Mouse (Mus musculus) stomach, postnatal 0 days (tissue): ENCODE data around the gene Tesmin. TPM values are rescaled to one million over a fixed set of nuclear protein-coding genes. Genes with fewer than 3 reads are reported as not detected.

Experiments
- ATAC-seq: fragments of 200-750 bp; cut with Nextera tagmentation; 2 replicates; pipeline ENCODE4 v1.8.0; 2017; ENCODE audit not compliant: low FRiP score, low TSS enrichment
- DNase-seq: peaks from one replicate; pipeline ENCODE4 v3.0.0-alpha.2; 2016; ENCODE audit warnings: low spot score
- H3K27ac ChIP-seq: fragments of 300-500 bp; sonication (generic); replicated peaks from 2 replicates; pipeline ENCODE4 v1.5.1; 2014; ENCODE audit warnings: mild to moderate bottlenecking, control low read depth
- H3K27me3 ChIP-seq: fragments of 300-500 bp; sonication (generic); 2 replicates; pipeline ENCODE4 v1.6.1; 2014; ENCODE audit warnings: low read length; ENCODE audit not compliant: control insufficient read depth, insufficient read depth
- H3K36me3 ChIP-seq: fragments of 300-500 bp; sonication (generic); 2 replicates; pipeline ENCODE4 v1.6.1; 2014; ENCODE audit warnings: low read length, mixed read lengths; ENCODE audit not compliant: control insufficient read depth, insufficient read depth
- H3K4me1 ChIP-seq: fragments of 300-500 bp; sonication (generic); replicated peaks from 2 replicates; pipeline ENCODE4 v1.6.1; 2014; ENCODE audit warnings: antibody characterized with exemption; ENCODE audit not compliant: control insufficient read depth, insufficient read depth
- H3K4me2 ChIP-seq: fragments of 300-500 bp; sonication (generic); replicated peaks from 2 replicates; pipeline ENCODE4 v1.6.1; 2014; ENCODE audit warnings: low read depth, mild to moderate bottlenecking, control low read depth, moderate library complexity
- H3K4me3 ChIP-seq: fragments of 300-500 bp; sonication (generic); 2 replicates; pipeline ENCODE4 v1.5.1; 2014; ENCODE audit warnings: low read depth, low read length, control low read depth
- H3K9ac ChIP-seq: fragments of 300-500 bp; sonication (generic); 2 replicates; pipeline ENCODE4 v1.6.1; 2014; ENCODE audit warnings: mild to moderate bottlenecking, low read length, control low read depth, mixed read lengths
- H3K9me3 ChIP-seq: fragments of 300-500 bp; sonication (generic); 2 replicates; pipeline ENCODE4 v1.6.1; 2016; ENCODE audit warnings: low read length; ENCODE audit not compliant: control insufficient read depth
- CTCF ChIP-seq: IDR thresholded peaks from 2 replicates; pipeline ENCODE4 v1.5.1; 2016; ENCODE audit warnings: antibody characterized with exemption, low read depth, mild to moderate bottlenecking, moderate library complexity
- EP300 ChIP-seq: optimal IDR thresholded peaks from 2 replicates; pipeline ENCODE3; 2016; ENCODE audit warnings: antibody characterized with exemption
- WGBS: fragments of 180-500 bp; shearing (Covaris S2); extraction: QIAGEN DNeasy Blood & Tissue Kit; methylation state at CpG from one replicate; pipeline ENCODE4 v1.1.7; 2014; 5-methylcytosine and 5-hydroxymethylcytosine counted together
- polyA plus RNA-seq: library from polyadenylated mRNA; unstranded; fragments of >200 nt; fragmentation: Nextera tagmentation; extraction: Ambion mirVana; gene quantifications from 2 replicates; pipeline ENCODE4 v1.2.1, GENCODE M21; 2015

Tesmin gene
- polyA plus RNA-seq, 1 experiment from 2014 or later = 0.34 TPM

DNA sequence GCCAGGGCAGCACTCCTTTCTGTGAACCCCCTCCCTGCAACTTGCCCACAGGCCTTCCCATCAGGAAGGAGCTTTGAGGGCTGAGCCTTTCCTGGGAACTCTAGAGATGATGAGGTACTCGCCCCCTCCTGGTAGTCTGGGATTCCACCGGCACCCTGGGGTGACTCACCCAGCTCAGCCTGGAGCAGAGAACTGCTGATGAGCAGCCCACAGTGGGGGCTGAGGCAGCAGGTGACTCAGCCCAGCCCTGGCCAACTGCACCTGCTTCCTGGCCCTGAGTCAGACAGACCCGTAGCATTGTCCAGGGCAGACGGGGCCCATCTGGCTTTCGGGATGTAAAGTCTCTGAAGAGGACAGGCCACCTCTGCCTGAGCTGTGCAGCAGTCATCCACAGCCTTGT, 30.6 kb downstream of the Tesmin start:
- H3K9ac ChIP-seq = no peak overlapping the region
- no peak overlapping the region for H3K4me3 ChIP-seq
- WGBS = 42% methylated on average over 5 of the region's 5 CpGs
- ATAC-seq (peak; percentile 83), DNase-seq (peak; percentile 50)
- H3K27ac ChIP-seq = no peak overlapping the region
- H3K4me1 ChIP-seq = peaks cover under 1% of the 10 kb centered on the region; the same call in 1 of the 2 replicates
- peak; percentile 39; the same call in 1 of the 2 replicates for TF ChIP-seq CTCF
- TF ChIP-seq EP300 = no peak
- H3K9me3 ChIP-seq = no peaks in the 10 kb centered on the region
- H3K4me2 ChIP-seq = no peak overlapping the region
- no peaks in the 10 kb centered on the region for H3K36me3 ChIP-seq
- H3K27me3 ChIP-seq = no peaks in the 10 kb centered on the region

DNA sequence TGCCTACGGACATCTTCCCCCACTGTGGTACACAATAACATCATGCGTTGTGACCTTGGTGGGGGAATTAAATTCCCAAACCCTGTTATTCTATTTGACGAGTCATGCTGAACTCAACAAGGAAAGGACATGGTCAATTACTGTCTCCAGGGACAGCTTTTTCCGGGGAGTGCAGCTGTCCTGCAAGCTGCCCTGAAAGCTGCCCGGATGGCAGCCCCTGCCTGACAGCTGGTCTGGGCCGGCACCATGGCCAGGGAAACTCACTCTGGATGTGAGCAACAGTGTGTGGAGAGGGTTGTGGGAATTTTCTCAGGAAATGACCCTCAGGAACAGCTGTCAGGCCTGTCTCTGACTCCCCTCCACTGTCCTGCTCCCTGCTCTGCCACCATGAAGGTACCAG, 33.8 kb downstream of the Tesmin start:
- TF ChIP-seq EP300 = no peak
- TF ChIP-seq CTCF = no peak
- Histone ChIP-seq H3K4me3 (no peak overlapping the region), H3K36me3 (no peaks in the 10 kb centered on the region), H3K27ac (no peak overlapping the region), H3K9me3 (no peaks in the 10 kb centered on the region), H3K27me3 (no peaks in the 10 kb centered on the region), H3K4me2 (no peak overlapping the region), H3K9ac (no peak overlapping the region), H3K4me1 (no peaks in the 10 kb centered on the region)
- no peak for DNase-seq
- no peak for ATAC-seq
- 78% methylated on average over 6 of the region's 6 CpGs for WGBS

DNA sequence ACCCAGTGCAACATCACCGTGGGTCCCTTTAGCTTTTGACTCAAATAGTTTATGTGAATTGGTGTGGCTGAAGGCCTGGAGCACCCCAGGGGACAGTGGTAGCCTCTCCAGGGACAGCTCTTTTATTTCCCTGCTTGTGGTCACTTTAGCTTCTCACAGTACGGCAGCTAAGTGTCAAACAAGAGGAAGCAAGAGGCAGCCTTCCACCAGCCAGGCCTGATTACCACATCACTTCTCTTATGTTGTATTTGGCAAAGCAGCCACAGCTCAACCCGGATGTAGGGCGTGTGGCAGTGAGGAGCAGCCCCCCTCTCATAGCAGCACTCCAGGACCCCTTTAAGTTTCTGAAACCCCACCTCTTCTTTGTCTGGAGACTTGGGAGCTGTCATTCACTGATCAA, 34.3 kb downstream of the Tesmin start:
- no peak for TF ChIP-seq EP300
- no peak for TF ChIP-seq CTCF
- DNase-seq = no peak
- no peaks in the 10 kb centered on the region for H3K36me3 ChIP-seq

DNA sequence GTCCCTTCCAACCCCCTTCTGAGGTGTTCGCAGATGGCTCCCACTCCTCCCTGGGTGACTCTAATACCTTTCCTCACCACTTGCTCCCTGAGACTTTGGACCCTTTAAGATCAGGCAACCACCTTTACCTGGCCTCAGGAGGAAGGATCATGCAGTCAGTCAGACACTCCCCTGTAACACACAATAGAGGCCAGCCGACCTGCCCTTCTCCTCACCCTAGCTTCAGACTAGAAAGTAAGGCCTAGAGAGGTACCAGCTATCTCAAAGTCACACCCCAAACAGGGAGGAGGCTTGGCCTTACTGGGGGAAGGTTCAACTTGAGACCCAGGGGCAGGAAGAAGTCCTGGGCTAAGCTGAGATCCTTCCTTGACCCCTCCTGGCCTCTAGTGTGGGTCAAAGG, 35.6 kb downstream of the Tesmin start:
- Histone ChIP-seq H3K27me3 (no peaks in the 10 kb centered on the region), H3K36me3 (no peaks in the 10 kb centered on the region), H3K9ac (no peak overlapping the region), H3K4me3 (no peak overlapping the region), H3K4me2 (no peak overlapping the region), H3K9me3 (no peaks in the 10 kb centered on the region), H3K4me1 (no peaks in the 10 kb centered on the region), H3K27ac (no peak overlapping the region)
- TF ChIP-seq CTCF = no peak
- TF ChIP-seq EP300 = no peak
- 53% methylated on average over 2 of the region's 2 CpGs for WGBS
- ATAC-seq = peak; percentile 90
- peak; percentile 36 for DNase-seq

More for the DNA sequence above, 34.3 kb downstream of the Tesmin start:
- Histone ChIP-seq H3K4me2 (no peak overlapping the region), H3K9me3 (no peaks in the 10 kb centered on the region), H3K27ac (no peak overlapping the region), H3K9ac (no peak overlapping the region), H3K27me3 (no peaks in the 10 kb centered on the region), H3K4me1 (no peaks in the 10 kb centered on the region), H3K4me3 (no peak overlapping the region)
- ATAC-seq = no peak
- WGBS = 55% methylated on average over 4 of the region's 4 CpGs

DNA sequence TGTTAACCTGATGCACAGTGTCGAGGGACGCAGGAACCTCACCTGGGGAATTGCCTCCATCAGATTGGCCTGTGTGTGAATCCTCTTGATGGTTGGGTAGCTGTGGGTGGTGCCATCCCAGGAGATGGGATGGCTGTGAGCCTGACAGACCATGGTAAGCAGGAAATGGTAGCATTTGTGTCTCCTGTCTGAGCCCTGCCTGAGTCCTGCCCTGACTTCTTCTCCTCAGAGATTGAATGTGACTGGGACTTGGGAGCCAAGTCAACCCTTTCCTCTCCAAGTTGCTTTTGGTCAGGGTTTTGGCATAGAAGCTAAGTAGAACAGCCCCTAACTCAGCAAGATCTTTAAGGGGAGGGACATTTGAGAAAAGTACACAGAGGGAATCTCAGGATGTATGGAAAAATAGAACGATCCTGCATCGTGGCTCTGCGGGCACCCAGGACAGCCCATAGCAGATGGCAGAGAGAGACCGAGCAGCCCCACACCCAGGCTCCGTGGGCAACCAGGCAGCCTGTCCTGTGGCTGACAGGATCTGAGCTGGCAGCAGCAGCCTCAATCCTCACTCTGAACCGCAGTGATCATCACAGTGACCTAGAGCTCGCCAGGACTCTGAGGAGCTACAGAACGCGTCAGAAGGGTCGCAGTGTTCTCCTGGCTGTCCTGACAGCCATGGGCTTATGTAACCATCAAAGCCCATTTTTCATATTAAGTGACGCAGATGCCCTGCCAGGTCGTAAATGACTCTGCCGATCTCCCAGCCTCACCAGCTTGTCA, 39.6 kb downstream of the Tesmin start:
- Histone ChIP-seq H3K4me3 (no peak overlapping the region), H3K4me2 (no peak overlapping the region), H3K27ac (no peak overlapping the region), H3K36me3 (no peaks in the 10 kb centered on the region), H3K4me1 (no peaks in the 10 kb centered on the region), H3K9ac (no peak overlapping the region), H3K9me3 (no peaks in the 10 kb centered on the region), H3K27me3 (no peaks in the 10 kb centered on the region)
- ATAC-seq = no peak
- no peak for TF ChIP-seq CTCF
- TF ChIP-seq EP300 = no peak
- DNase-seq = no peak
- 67% methylated on average over 15 of the region's 15 CpGs for WGBS

DNA sequence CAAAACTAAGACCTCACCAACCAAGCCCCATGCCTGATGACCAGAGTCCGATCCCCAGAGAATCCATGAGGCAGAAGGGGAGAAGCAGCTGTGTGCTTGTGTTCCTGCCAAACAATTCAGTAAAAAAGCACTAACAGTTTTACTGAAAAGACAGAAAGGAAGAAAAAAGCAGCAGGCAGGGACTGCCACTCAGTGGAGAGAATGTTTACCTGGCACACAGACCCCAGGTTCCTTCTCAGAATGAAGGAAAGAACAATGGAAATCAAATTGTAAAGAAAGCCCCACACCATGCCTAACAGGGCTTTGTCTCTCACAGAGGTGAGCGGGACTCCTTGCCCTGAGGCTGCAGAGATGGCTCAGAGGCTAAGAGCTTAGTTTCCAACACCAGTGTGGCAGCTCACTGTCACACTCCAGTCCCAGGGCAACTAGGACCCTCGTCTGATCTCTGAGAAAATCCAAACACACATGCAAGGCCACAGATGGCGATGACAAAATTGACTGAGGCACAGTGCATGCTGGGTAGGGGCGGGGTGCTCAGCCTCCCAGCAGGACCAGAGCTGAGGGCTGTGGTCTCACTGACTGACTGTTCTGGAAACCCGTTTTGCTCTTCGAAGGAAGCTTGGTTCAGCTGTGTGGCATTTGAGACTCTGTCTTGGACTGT, 40.6 kb downstream of the Tesmin start:
- Histone ChIP-seq H3K4me1 (no peaks in the 10 kb centered on the region), H3K27ac (no peak overlapping the region), H3K4me3 (no peak overlapping the region), H3K9me3 (no peaks in the 10 kb centered on the region), H3K36me3 (no peaks in the 10 kb centered on the region), H3K27me3 (no peaks in the 10 kb centered on the region), H3K4me2 (no peak overlapping the region), H3K9ac (no peak overlapping the region)
- TF ChIP-seq CTCF = no peak
- TF ChIP-seq EP300 = no peak
- ATAC-seq (no peak), DNase-seq (no peak)
- 44% methylated on average over 7 of the region's 7 CpGs for WGBS
